Mouse (Mus musculus) MEL (cell line): Measurements from ENCODE around the gene Kptn. TPM values are rescaled to one million over a fixed set of nuclear protein-coding genes. Genes with fewer than 3 reads are reported as not detected.
A peak's percentile ranks its signal among the peaks of the same experiment; 100 is the strongest.

Source experiments
- DNase-seq: peaks from one replicate; pipeline ENCODE4 v3.0.0; 2011; ENCODE audit warnings: low read depth, low spot score
- H3K27ac ChIP-seq: 2 replicates; pipeline ENCODE4 v1.5.1; 2012; ENCODE audit warnings: low read depth, mild to moderate bottlenecking, control low read depth, low read length, moderate library complexity; ENCODE audit not compliant: control insufficient read depth
- H3K27me3 ChIP-seq, 2 experiments: fragments of 150-350 bp in 1 of 2; sonication (generic) in 1 of 2; 2 replicates each; pipeline ENCODE4 v1.6.1; 2012; ENCODE audit warnings: low read length in 2 of 2, mild to moderate bottlenecking in 2 of 2, improper control_type of control experiment in 1 of 2, moderate library complexity in 1 of 2; ENCODE audit not compliant: insufficient read depth in 2 of 2, control insufficient read depth in 1 of 2
- H3K36me3 ChIP-seq, 2 experiments: 2 replicates each; pipeline ENCODE4 v1.6.1; 2012 to 2014; ENCODE audit warnings: low read length in 2 of 2, improper control_type of control experiment in 1 of 2, inconsistent platforms in 1 of 2, mild to moderate bottlenecking in 1 of 2; ENCODE audit not compliant: insufficient read depth in 2 of 2, control insufficient read depth in 1 of 2
- H3K4me1 ChIP-seq, 2 experiments: fragments of 150-350 bp in 1 of 2; sonication (generic) in 1 of 2; 2 replicates each; pipeline ENCODE4 v1.6.1; 2012; ENCODE audit warnings: low read length in 2 of 2, improper control_type of control experiment in 1 of 2, mild to moderate bottlenecking in 1 of 2; ENCODE audit not compliant: insufficient read depth in 2 of 2, control insufficient read depth in 1 of 2
- H3K4me3 ChIP-seq, 2 experiments: fragments of 150-350 bp in 1 of 2; sonication (generic) in 1 of 2; 2 replicates each; pipeline ENCODE4 v1.5.1; 2012; ENCODE audit warnings: low read depth in 2 of 2, low read length in 2 of 2, mild to moderate bottlenecking in 2 of 2, moderate library complexity in 2 of 2, control low read depth in 1 of 2, improper control_type of control experiment in 1 of 2; ENCODE audit not compliant: control insufficient read depth in 1 of 2, insufficient read depth in 1 of 2
- H3K79me2 ChIP-seq: 2 replicates; pipeline ENCODE4 v1.6.1; 2012; ENCODE audit warnings: mild to moderate bottlenecking, low read length, moderate library complexity; ENCODE audit not compliant: control insufficient read depth, poor library complexity, insufficient read depth
- H3K9ac ChIP-seq: 2 replicates; pipeline ENCODE4 v1.6.1; 2012; ENCODE audit warnings: low read depth, mild to moderate bottlenecking, control low read depth, low read length, moderate library complexity; ENCODE audit not compliant: control insufficient read depth, poor library complexity, severe bottlenecking
- H3K9me3 ChIP-seq: fragments of 150-350 bp; sonication (generic); replicated peaks from 2 replicates; pipeline ENCODE4 v1.6.1; 2012; ENCODE audit warnings: mild to moderate bottlenecking, low read length, improper control_type of control experiment, moderate library complexity; ENCODE audit not compliant: insufficient read depth
- BHLHE40 ChIP-seq: IDR thresholded peaks from 2 replicates; pipeline ENCODE4 v1.6.1; 2012; ENCODE audit warnings: low read depth, mild to moderate bottlenecking, inconsistent platforms, low read length, improper control_type of control experiment, borderline replicate concordance
- E2F4 ChIP-seq: IDR thresholded peaks from 2 replicates; pipeline ENCODE4 v1.6.1; 2011; ENCODE audit warnings: low read depth, low read length, improper control_type of control experiment, borderline replicate concordance
- ELF1 ChIP-seq: IDR thresholded peaks from 2 replicates; pipeline ENCODE4 v1.6.1; 2014; ENCODE audit warnings: low read depth, mild to moderate bottlenecking, inconsistent platforms, low read length, improper control_type of control experiment, moderate library complexity
- EP300 ChIP-seq, 2 experiments: IDR thresholded peaks; 2 replicates each; pipeline ENCODE4 v1.6.1; 2011; ENCODE audit warnings: improper control_type of control experiment in 2 of 2, low read length in 2 of 2, low read depth in 1 of 2, mild to moderate bottlenecking in 1 of 2
- ETS1 ChIP-seq: IDR thresholded peaks from 2 replicates; pipeline ENCODE4 v1.6.1; 2012; ENCODE audit warnings: low read depth, mild to moderate bottlenecking, inconsistent platforms, low read length, improper control_type of control experiment, moderate library complexity
- GATA1 ChIP-seq: IDR thresholded peaks from 2 replicates; pipeline ENCODE4 v1.6.1; 2011; ENCODE audit warnings: low read depth, low read length, improper control_type of control experiment
- JUND ChIP-seq: IDR thresholded peaks from 2 replicates; pipeline ENCODE4 v1.6.1; 2011; ENCODE audit warnings: low read depth, mild to moderate bottlenecking, improper control_type of control experiment, low read length
- MAFK ChIP-seq: IDR thresholded peaks from 2 replicates; pipeline ENCODE4 v1.6.1; 2011; ENCODE audit warnings: low read depth, mild to moderate bottlenecking, low read length, improper control_type of control experiment, borderline replicate concordance
- MAX ChIP-seq: IDR thresholded peaks from 2 replicates; pipeline ENCODE4 v1.6.1; 2011; ENCODE audit warnings: low read length, improper control_type of control experiment
- MAZ ChIP-seq: IDR thresholded peaks from 2 replicates; pipeline ENCODE4 v1.6.1; 2012; ENCODE audit warnings: low read depth, mild to moderate bottlenecking, inconsistent platforms, low read length, improper control_type of control experiment
- MEF2A ChIP-seq: IDR thresholded peaks from 2 replicates; pipeline ENCODE4 v1.6.1; 2014; ENCODE audit warnings: low read depth, mild to moderate bottlenecking, inconsistent platforms, low read length, improper control_type of control experiment; ENCODE audit not compliant: poor library complexity, insufficient replicate concordance, severe bottlenecking; ENCODE audit errors: extremely low read depth
- MXI1 ChIP-seq: IDR thresholded peaks from 2 replicates; pipeline ENCODE4 v1.6.1; 2011; ENCODE audit warnings: mild to moderate bottlenecking, low read depth, low read length, improper control_type of control experiment
- MYC ChIP-seq: IDR thresholded peaks from 2 replicates; pipeline ENCODE4 v1.6.1; 2011; ENCODE audit warnings: low read depth, mild to moderate bottlenecking, low read length, improper control_type of control experiment, moderate library complexity
- POLR2A ChIP-seq, 2 experiments: IDR thresholded peaks; 2 replicates each; pipeline ENCODE4 v1.6.1; 2011 to 2012; ENCODE audit warnings: low read length in 2 of 2, mild to moderate bottlenecking in 2 of 2, control low read depth in 1 of 2, improper control_type of control experiment in 1 of 2, low read depth in 1 of 2, moderate library complexity in 1 of 2; ENCODE audit not compliant: control insufficient read depth in 1 of 2, insufficient read depth in 1 of 2, poor library complexity in 1 of 2
- POLR2AphosphoS5 ChIP-seq: IDR thresholded peaks from 2 replicates; pipeline ENCODE4 v1.6.1; 2012; ENCODE audit warnings: low read depth, borderline replicate concordance, mild to moderate bottlenecking, inconsistent platforms, low read length, moderate library complexity, mixed read lengths
- SMC3 ChIP-seq: IDR thresholded peaks from 2 replicates; pipeline ENCODE4 v1.6.1; 2011; ENCODE audit warnings: low read depth, low read length, improper control_type of control experiment
- TAL1 ChIP-seq: IDR thresholded peaks from 2 replicates; pipeline ENCODE4 v1.6.1; 2012; ENCODE audit warnings: mild to moderate bottlenecking, inconsistent platforms, low read length, moderate library complexity, mixed read lengths
- TBP ChIP-seq: IDR thresholded peaks from 2 replicates; pipeline ENCODE4 v1.8.0; 2011; ENCODE audit warnings: low read depth, low read length, improper control_type of control experiment
- ZKSCAN1 ChIP-seq: IDR thresholded peaks from 2 replicates; pipeline ENCODE4 v1.6.1; 2012; ENCODE audit warnings: low read depth, mild to moderate bottlenecking, inconsistent platforms, low read length, improper control_type of control experiment, moderate library complexity
- ZNF384 ChIP-seq: IDR thresholded peaks from 2 replicates; pipeline ENCODE4 v1.6.1; 2012; ENCODE audit warnings: low read depth, mild to moderate bottlenecking, inconsistent platforms, low read length, improper control_type of control experiment
- polyA plus RNA-seq, 2 experiments: library from polyadenylated mRNA; stranded (reverse) in 1 of 2; unstranded in 1 of 2; fragments of >175 nt in 1 of 2; fragments of >200 nt in 1 of 2; gene quantifications; 2 replicates each; pipeline versions ENCODE4 v1.2.1 to v1.2.4; 2012; ENCODE audit warnings: low replicate concordance in 2 of 2, low read depth in 1 of 2; ENCODE audit not compliant: insufficient read length in 2 of 2, insufficient read depth in 1 of 2, missing spikeins in 1 of 2
- total RNA-seq: library from RNA; depleted of rRNA; stranded (reverse); fragments of 300-350 nt; gene quantifications from 2 replicates; pipeline ENCODE4 v1.2.3, GENCODE M21; 2012

The Kptn gene
- total and polyA plus RNA-seq, 3 experiments = 17.8 to 19.6 TPM; not detected in 1

- Histone ChIP-seq H3K27me3 (no peaks in the 10 kb centered on the region), H3K4me3 (no peak overlapping the region), H3K9ac (no peak overlapping the region), H3K4me1 (no peaks in the 10 kb centered on the region), H3K27ac (no peak overlapping the region), H3K36me3 (peaks cover 0 to 1% of the 10 kb centered on the region in 2 experiments; a peak in 2 of 4 replicates), H3K9me3 (no peaks in the 10 kb centered on the region), H3K79me2 (no peaks in the 10 kb centered on the region)
- DNase-seq = peak; percentile 21
- peak; percentile 29; the same call in 1 of the 2 replicates for TF ChIP-seq GATA1
- TF ChIP-seq MAZ = no peak
- TF ChIP-seq, all 39 proteins: peak for 1
Measured at GRCm38 (mm10) chr7:16111284-16112090, 8.2 kb upstream of the Kptn start.

- TF ChIP-seq BHLHE40 (no peak), POLR2A (IDR thresholded peaks at IDR 0.05; ENCODE audit: control insufficient read depth in 1 of 2, insufficient read depth in 1 of 2, low read depth in 1 of 2, low read length in 2 of 2, poor library complexity in 1 of 2) (no peak), TBP (no peak), MAZ (no peak), MAFK (no peak), ETS1 (no peak), ELF1 (no peak), ZNF384 (no peak), EP300 (IDR thresholded peaks at IDR 0.05; ENCODE audit: low read depth in 1 of 2, low read length in 2 of 2) (no peak), TAL1 (no peak), GATA1 (no peak), MAX (no peak), MXI1 (no peak)
- no peaks in the 10 kb centered on the region for H3K79me2 ChIP-seq
- H3K36me3 ChIP-seq = no peaks in the 10 kb centered on the region; a peak in 1 of 4 replicates
- no peak for DNase-seq
- no peak overlapping the region for H3K4me3 ChIP-seq
- no peak overlapping the region for H3K27ac ChIP-seq
- peaks cover 0 to 3% of the 10 kb centered on the region in 2 experiments; a peak in 1 of 4 replicates for H3K4me1 ChIP-seq
- H3K27me3 ChIP-seq = no peaks in the 10 kb centered on the region
- no peak overlapping the region for H3K9ac ChIP-seq
- no peaks in the 10 kb centered on the region for H3K9me3 ChIP-seq
Measured at GRCm38 (mm10) chr7:16116418-16116817, 3.3 kb upstream of the Kptn start.

- H3K36me3 ChIP-seq = no peaks in the 10 kb centered on the region; a peak in 1 of 4 replicates
Measured at GRCm38 (mm10) chr7:16117100-16117499, 2.6 kb upstream of the Kptn start.

More at GRCm38 (mm10) chr7:16117100-16117499, 2.6 kb upstream of the Kptn start:
- no peak overlapping the region for H3K9ac ChIP-seq
- TF ChIP-seq MEF2A (no peak), E2F4 (no peak), MYC (no peak), ELF1 (no peak), EP300 (IDR thresholded peaks at IDR 0.05; ENCODE audit: low read depth in 1 of 2, low read length in 2 of 2) (no peak), TAL1 (no peak), ETS1 (no peak), POLR2AphosphoS5 (no peak), SMC3 (no peak), GATA1 (no peak), JUND (no peak), ZKSCAN1 (no peak)
- DNase-seq = no peak
- peaks cover 0 to 3% of the 10 kb centered on the region in 2 experiments; a peak in 1 of 4 replicates for H3K4me1 ChIP-seq
- no peak overlapping the region for H3K4me3 ChIP-seq
- H3K79me2 ChIP-seq = no peaks in the 10 kb centered on the region
- H3K9me3 ChIP-seq = no peaks in the 10 kb centered on the region
- H3K27ac ChIP-seq = no peak overlapping the region
- no peaks in the 10 kb centered on the region for H3K27me3 ChIP-seq
